Mouse (Mus musculus): Measurements from ENCODE around the gene Usp18.

Gene Usp18

GRCm38 (mm10) chr6:121245127-121246036 lies at the start of gene Usp18:
TSS of gene Usp18 (plus strand) at chr6:121245906.
- DNase-seq (ENCODE audit: low read depth, low spot score): peak; percentile 48

DNA sequence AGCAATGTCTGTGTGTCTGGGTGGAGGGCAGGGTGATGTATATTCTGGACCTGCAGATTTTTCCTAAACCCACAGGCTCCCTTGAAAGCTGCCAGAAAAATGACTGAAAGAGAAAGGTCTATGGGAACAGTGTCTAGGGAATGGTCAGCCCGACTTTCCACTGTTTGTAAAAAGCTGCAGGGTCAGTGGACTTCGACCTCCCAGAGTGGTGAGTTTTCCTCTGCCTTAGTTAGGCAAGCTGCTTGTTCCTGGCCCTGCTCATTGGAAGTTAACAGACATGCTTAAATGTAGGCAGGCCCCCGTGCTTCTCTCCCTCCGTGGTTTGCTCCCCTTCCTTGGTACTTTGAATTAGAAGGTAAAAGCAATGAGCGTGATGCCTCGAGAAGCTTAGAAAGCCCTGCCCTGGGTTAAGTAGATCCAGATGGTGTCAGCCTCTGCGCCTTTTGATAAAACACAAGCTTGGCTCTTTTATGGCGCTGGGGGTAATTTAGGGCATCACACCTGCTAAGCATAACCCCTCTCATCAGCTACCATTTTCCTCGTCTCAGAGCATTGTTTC lies 47.8 kb upstream of the Usp18 start:
- DNase-seq (ENCODE audit: low read depth, low spot score): no peak

DNA sequence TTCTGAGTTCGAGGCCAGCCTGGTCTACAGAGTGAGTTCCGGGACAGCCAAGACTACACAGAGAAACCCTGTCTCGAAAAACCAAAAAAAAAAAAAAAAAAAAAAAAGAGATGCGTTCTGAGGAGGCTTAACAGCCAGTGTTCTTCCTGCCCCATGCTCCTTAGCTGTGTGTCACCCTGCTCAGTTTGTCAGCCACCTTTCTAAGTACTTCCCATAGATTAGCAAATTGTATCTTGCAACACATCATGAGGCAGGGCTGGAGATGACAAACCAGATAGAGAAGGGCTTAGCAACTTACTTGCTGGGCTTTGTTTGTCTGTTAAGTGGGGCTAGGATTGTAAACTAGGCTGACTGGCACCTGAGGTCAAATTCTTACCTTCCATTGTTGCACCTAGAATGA lies 45.2 kb upstream of the Usp18 start:
- no peak for DNase-seq (ENCODE audit: low read depth, low spot score)

GRCm38 (mm10) chr6:121202026-121202425 lies 43.7 kb upstream of the Usp18 start:
- no peak for DNase-seq (ENCODE audit: low read depth, low spot score)

GRCm38 (mm10) chr6:121206481-121206880 lies 39.2 kb upstream of the Usp18 start:
- DNase-seq (ENCODE audit: low read depth, low spot score): no peak

- no peak for DNase-seq (ENCODE audit: low read depth, low spot score)
These were observed 36.1 kb upstream of the Usp18 start for GRCm38 (mm10) chr6:121209584-121209983.

GRCm38 (mm10) chr6:121210149-121210925 lies 35.4 kb upstream of the Usp18 start, which contains the start of gene Tuba8:
TSS of gene Tuba8 (plus strand) at chr6:121210696.
- DNase-seq (ENCODE audit: low read depth, low spot score): no peak

DNA sequence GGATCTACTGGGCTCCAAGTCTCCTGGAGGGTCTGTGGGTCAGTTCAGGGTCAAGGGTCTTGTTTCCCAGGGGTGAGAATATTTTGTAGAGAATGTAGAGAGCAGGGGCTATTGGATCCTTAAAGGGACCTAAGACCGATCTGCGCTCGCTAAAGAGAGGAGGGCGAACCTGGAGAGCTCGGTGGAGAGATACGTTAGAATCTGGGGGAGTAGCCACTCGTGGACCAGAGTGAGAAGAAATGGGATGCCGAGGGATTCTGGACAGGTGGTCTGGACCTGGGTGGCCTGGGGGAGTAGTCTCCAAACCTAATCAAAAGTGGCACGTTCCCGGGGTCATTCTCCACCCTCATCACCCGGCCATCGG lies 34.8 kb upstream of the Usp18 start:
- DNase-seq (ENCODE audit: low read depth, low spot score): no peak

DNA sequence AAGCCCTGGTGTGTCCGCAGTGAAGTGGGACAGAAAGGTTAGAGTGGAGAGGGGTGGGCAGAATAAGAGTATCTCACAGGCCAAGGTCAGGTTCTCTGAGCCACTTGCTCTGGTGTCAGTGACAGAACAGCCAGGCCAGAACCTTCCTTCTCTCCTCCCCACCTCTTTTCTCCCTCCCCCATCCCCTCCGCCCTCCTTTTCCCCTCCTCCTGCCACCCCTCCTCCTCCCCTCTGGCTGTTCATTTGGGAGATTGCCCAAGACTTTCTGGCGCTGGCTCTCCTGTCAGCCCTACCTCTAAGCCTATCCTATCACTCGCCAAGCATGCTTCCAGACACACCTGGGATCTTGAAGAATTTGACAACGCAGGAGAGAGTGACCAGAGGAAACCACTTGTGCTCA lies 34.0 kb upstream of the Usp18 start:
- DNase-seq (ENCODE audit: low read depth, low spot score): no peak

GRCm38 (mm10) chr6:121212988-121213387 lies 32.7 kb upstream of the Usp18 start:
- no peak for DNase-seq (ENCODE audit: low read depth, low spot score)

DNA sequence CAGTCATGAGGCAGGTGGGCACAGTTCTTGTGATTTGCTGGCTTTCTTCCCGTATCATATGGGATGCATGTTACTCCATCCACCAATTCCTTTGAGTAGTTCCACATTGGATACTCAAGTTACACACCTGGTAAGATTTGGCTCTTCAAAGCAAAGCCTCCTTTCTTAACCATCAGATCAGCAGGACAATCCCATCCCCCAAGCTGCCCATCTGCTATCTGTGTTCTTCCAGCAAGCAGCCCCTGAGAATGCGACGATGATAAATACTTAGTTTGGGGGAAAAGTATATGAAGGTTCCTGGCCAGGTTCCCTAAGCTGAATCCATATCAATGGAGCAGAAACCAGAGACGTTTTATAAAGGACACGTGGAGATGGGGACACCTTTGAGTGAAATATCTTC lies 31.5 kb upstream of the Usp18 start:
- DNase-seq (ENCODE audit: low read depth, low spot score): no peak

GRCm38 (mm10) chr6:121214667-121215330 lies 30.9 kb upstream of the Usp18 start:
- no peak for DNase-seq (ENCODE audit: low read depth, low spot score)

DNA sequence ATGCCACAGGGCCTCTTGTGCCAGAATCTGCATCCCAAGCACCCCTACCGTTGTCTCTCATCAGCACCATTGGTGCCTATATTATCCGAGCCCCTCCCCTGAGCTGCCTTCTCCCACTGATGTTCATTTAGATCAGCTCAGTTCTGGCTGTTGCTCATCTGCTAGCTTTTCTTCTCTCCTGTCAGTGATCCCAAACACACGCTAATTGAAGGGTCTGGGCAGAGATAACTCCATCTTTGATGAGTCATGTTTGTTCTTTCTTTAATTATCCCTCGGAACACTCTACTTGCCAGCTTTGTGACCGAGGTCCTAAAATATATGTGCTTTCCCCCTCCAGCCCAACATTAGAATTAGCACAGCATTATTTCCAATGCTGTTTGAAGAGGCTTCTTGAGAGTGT lies 30.4 kb upstream of the Usp18 start:
- DNase-seq (ENCODE audit: low read depth, low spot score): no peak

DNA sequence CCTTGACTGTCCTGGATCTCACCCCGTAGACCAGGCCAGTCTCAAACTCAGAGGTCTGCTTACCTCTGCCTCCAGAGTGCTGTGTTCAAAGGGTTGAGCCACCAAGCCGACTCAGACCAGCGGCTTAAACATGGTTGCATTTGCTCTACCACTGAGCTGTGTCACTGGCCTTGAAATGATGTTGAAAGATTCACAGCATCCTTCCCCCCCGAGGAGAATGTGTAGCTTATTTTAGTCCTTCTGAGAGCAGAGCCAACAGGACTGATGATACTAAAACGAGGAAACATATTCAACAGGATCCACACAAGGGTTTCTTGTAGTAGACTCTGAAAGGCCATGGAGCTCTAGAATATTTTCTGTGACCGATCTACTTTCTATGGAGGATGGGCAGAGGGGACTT lies 29.8 kb upstream of the Usp18 start:
- DNase-seq (ENCODE audit: low read depth, low spot score): no peak

DNA sequence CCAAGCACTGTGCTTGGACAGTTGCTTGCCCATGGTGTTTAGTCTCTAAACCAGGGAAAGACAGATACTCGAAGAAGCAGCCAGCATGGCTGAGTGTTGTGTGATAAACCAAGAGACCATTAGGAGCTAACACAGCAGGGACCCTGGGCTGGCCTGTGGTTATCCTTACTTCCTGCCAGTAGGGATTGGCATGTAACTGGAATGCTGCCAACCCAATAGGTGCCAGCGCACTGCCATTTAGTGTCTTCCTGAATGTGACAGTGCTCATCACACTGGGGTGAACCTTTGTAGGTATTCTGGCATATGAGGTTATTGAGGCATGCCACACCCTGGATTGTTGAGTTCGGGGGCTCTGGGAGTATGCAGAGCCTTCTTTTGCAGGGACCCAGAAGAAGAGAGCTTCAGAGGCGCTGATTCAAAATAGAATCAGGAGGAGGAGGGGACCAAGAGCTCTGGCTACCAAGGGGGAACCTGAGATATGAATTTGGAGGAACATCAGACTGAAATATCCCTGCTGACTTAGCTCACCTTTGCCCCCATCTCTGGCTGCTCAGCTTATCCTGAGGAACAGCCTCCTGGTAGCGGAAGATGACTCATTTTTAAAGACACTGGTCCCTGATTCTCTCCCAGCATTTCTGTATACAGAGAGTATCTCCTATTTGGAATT lies 29.0 kb upstream of the Usp18 start:
- no peak for DNase-seq (ENCODE audit: low read depth, low spot score)

GRCm38 (mm10) chr6:121218002-121218401 lies 27.7 kb upstream of the Usp18 start:
- DNase-seq (ENCODE audit: low read depth, low spot score): no peak

DNA sequence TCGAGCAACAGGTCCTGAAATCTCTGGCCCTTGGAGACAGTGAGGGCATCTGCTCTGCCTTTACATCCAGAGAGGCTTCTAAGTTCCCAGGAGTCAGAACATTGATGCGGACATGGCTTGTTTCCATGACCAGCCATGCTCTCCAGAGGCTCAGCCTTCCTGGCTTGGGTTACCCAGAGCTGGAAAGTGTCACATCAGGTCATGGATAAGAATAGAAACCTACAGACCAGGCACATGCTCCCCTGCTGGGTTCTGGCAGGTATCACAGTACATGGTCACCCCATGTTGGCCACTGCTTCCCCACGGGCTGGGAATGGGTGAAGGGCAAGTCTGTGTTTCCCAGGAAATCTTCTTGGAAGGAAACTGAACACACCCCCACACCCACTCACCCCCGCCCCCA lies 26.3 kb upstream of the Usp18 start:
- DNase-seq (ENCODE audit: low read depth, low spot score): no peak

DNA sequence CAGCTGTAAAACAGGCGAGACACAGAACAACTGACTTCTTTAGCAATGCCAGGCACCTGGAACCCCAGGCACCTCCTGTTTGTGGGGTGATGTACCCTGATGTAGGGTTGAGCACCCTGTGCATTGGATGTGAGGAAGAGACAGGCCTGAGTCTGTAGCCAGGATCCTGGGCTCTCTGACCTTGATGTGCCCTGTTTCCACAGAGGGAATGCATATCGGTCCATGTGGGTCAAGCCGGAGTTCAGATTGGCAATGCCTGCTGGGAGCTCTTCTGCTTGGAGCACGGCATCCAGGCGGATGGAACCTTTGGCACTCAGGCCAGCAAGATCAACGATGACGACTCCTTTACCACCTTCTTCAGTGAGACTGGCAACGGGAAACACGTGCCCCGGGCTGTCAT lies 25.5 kb upstream of the Usp18 start:
- no peak for DNase-seq (ENCODE audit: low read depth, low spot score)

GRCm38 (mm10) chr6:121221876-121222597 lies 23.7 kb upstream of the Usp18 start:
- no peak for DNase-seq (ENCODE audit: low read depth, low spot score)

DNA sequence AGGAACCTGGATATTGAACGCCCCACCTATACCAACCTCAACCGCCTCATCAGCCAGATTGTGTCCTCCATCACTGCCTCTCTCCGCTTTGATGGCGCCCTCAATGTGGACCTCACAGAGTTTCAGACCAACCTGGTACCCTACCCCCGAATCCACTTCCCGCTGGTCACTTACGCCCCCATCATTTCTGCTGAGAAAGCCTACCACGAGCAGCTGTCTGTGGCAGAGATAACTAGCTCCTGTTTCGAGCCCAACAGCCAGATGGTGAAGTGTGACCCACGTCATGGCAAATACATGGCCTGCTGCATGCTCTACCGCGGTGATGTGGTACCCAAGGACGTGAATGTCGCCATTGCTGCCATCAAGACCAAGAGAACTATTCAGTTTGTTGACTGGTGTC lies 22.7 kb upstream of the Usp18 start:
- DNase-seq (ENCODE audit: low read depth, low spot score): no peak

GRCm38 (mm10) chr6:121224067-121224466 lies 21.6 kb upstream of the Usp18 start:
- no peak for DNase-seq (ENCODE audit: low read depth, low spot score)

All from WW6 (cell line).